Mouse (Mus musculus) midbrain, embryonic 11.5 days (tissue): ENCODE results near the gene Rhod. TPM values are rescaled to one million over a fixed set of nuclear protein-coding genes. Genes with fewer than 3 reads are reported as not detected.

Source experiments
- ATAC-seq: fragments of 200-750 bp; cut with Nextera tagmentation; 2 replicates; pipeline ENCODE4 v1.8.0; 2017; ENCODE audit warnings: moderate TSS enrichment, moderate library complexity; ENCODE audit not compliant: low FRiP score
- DNase-seq: peaks from one replicate; pipeline ENCODE4 v3.0.0; 2015; ENCODE audit warnings: low spot score; ENCODE audit errors: missing footprints
- H3K27ac ChIP-seq: fragments of 300-500 bp; sonication (generic); 2 replicates; pipeline ENCODE4 v1.5.1; 2014; ENCODE audit warnings: low read depth, low read length
- H3K27me3 ChIP-seq: fragments of 300-500 bp; sonication (generic); 2 replicates; pipeline ENCODE4 v1.6.1; 2014; ENCODE audit warnings: mild to moderate bottlenecking, low read length, moderate library complexity, mixed read lengths; ENCODE audit not compliant: control insufficient read depth, insufficient read depth
- H3K36me3 ChIP-seq: fragments of 300-500 bp; sonication (generic); 2 replicates; pipeline ENCODE4 v1.6.1; 2014; ENCODE audit warnings: mild to moderate bottlenecking, low read length, moderate library complexity, mixed read lengths; ENCODE audit not compliant: control insufficient read depth, insufficient read depth
- H3K4me1 ChIP-seq: fragments of 300-500 bp; sonication (generic); 2 replicates; pipeline ENCODE4 v1.6.1; 2014; ENCODE audit warnings: low read length; ENCODE audit not compliant: control insufficient read depth, insufficient read depth
- H3K4me2 ChIP-seq: fragments of 300-500 bp; sonication (generic); 2 replicates; pipeline ENCODE4 v1.6.1; 2014; ENCODE audit warnings: mild to moderate bottlenecking, moderate library complexity
- H3K4me3 ChIP-seq: fragments of 300-500 bp; sonication (generic); 2 replicates; pipeline ENCODE4 v1.5.1; 2014; ENCODE audit warnings: low read depth, low read length
- H3K9ac ChIP-seq: fragments of 300-500 bp; sonication (generic); 2 replicates; pipeline ENCODE4 v1.6.1; 2014; ENCODE audit warnings: low read length
- H3K9me3 ChIP-seq: fragments of 300-500 bp; sonication (generic); 2 replicates; pipeline ENCODE4 v1.6.1; 2016; ENCODE audit warnings: low read length; ENCODE audit not compliant: control insufficient read depth
- WGBS: fragments of 180-500 bp; shearing (Covaris S2); extraction: QIAGEN DNeasy Blood & Tissue Kit; methylation state at CpG from one replicate; pipeline ENCODE4 v1.1.7; 2014; 5-methylcytosine and 5-hydroxymethylcytosine counted together
- polyA plus RNA-seq: library from polyadenylated mRNA; unstranded; fragments of >200 nt; fragmentation: Nextera tagmentation; extraction: Ambion mirVana; gene quantifications from 2 replicates; pipeline ENCODE4 v1.2.1, GENCODE M21; 2014

Rhod gene
- polyA plus RNA-seq, 1 experiment from 2014 or later, result 11.1 TPM

DNA sequence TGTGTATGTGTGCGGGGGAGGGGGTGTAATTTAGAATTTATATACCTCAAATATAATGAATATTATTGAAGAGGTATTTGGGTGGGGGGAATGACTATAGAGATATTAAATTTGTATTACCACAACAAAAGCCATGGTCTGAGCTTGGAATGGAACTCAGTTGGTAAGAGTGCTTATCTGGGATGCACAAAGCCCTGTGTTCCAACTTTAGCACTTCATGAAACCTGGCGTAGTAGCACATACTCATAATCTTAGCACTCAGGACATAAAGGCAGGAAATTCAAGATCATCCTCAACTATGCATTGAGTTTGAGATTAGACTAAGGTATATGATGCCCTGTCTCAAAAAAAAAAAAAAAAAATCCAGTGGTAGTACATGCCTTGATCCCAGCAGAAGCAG is 34.4 kb downstream of the Rhod start:
- Histone ChIP-seq H3K4me1 (no peaks in the 10 kb centered on the region), H3K9me3 (no peaks in the 10 kb centered on the region), H3K36me3 (no peaks in the 10 kb centered on the region), H3K4me3 (no peak overlapping the region), H3K4me2 (no peak overlapping the region), H3K9ac (no peak overlapping the region), H3K27me3 (no peaks in the 10 kb centered on the region), H3K27ac (no peak overlapping the region)
- ATAC-seq, result no peak
- 90% methylated on average over 2 of the region's 2 CpGs for WGBS
- DNase-seq, result no peak

DNA sequence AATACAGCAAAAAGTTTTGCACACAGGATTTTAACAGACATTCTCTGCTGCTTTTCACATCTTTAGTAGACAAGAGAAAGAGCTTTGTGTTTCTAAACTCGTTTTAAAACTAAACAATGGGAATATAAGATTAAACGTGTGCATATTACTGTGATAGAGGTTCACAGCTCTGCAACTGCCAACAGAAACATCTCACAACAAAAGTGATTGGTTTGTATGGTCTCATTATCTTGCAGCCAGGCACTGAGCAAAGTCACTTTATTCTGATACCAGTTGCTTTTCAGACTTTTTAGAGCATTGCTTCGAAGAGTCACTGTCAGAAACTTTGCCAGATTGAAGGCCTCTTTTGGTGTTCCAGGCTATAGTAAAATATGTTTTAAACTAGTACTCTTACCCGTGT is 40.3 kb downstream of the Rhod start:
- Histone ChIP-seq H3K4me1 (peaks cover 6% of the 10 kb centered on the region), H3K4me3 (no peak overlapping the region), H3K9me3 (no peaks in the 10 kb centered on the region), H3K4me2 (no peak overlapping the region), H3K36me3 (no peaks in the 10 kb centered on the region), H3K27ac (no peak overlapping the region), H3K27me3 (no peaks in the 10 kb centered on the region), H3K9ac (no peak overlapping the region)
- 76% methylated on average over 4 of the region's 4 CpGs for WGBS
- no peak for DNase-seq
- no peak for ATAC-seq

DNA sequence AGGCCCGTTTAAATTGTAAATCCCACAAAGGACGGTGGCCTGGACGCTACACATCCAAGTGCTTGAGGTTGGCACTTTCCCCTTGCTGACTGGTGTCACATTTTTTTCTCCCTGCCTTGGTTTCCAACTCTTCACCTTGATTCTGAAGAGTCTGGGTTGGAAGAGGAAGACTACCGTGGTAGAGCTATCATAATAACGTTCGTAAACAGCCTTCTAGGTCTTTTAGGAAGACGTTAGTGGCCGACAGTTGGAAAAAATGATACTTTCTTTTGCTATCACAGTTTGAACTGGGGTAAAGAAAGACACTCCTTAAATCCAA is 40.6 kb downstream of the Rhod start:
- H3K9ac ChIP-seq, result peak overlapping the region; percentile 78; the same call in 1 of the 2 replicates
- H3K4me2 ChIP-seq, result peak overlapping the region; percentile 82
- H3K4me1 ChIP-seq, result peaks cover 7% of the 10 kb centered on the region
- ATAC-seq (no peak), DNase-seq (no peak)
- H3K27ac ChIP-seq, result no peak overlapping the region
- no peaks in the 10 kb centered on the region for H3K36me3 ChIP-seq
- H3K4me3 ChIP-seq, result peak overlapping the region; percentile 100
- no peaks in the 10 kb centered on the region for H3K27me3 ChIP-seq
- WGBS, result 28% methylated on average over 8 of the region's 8 CpGs
- no peaks in the 10 kb centered on the region for H3K9me3 ChIP-seq

DNA sequence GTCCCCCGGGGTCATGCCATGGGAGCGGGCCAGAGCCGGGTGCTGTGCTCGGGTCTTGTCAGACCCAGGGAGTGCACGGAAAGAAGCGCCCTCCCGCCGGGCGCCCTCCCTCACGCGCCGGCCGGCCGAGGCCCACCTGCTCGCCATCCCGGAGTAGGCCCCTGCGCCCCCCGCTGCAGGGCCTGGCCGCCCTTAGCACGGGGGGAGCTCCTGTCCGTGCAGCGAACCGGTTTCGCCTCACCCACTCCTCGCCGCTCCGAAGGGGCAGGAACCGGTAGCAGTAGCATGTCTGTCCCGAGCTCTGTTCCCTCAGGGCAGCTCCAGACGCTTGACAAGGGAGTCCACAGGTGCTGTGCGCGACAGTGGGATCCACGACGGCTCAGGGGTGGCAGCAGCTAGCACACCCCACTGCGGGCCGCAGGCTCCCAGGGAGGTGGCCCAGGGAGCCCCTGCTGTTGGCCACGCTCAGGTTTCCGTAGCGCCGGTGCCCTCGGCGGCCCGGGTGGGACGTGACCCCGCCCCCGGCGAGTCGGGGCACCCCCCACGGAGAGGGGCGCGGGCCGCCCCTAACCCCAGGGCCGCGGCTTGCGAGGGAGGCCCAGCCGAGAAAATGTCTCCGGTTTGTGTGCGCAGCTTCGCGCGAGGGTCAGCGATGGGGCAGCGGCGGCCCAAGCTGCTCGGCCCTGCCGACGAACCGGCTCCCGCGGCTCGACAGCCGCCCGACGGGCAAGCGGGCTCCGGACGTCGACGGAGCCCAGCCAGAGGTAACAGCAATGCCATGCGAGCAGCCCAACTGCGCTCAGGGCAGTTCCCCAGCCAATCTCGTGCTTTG is 41.2 kb downstream of the Rhod start, which contains the start of gene Kdm2a:
Gene Kdm2a (minus strand): TSS at position 488 of the 832 bp plus-strand sequence.
- H3K9ac ChIP-seq, result peak within 1 kb of the TSS; percentile 78
- no peaks in the 10 kb centered on the region for H3K36me3 ChIP-seq
- H3K4me2 ChIP-seq, result peak within 1 kb of the TSS; percentile 82
- H3K9me3 ChIP-seq, result no peaks in the 10 kb centered on the region
- peak within 1 kb of the TSS; percentile 100 for H3K4me3 ChIP-seq
- DNase-seq (peak; percentile 92), ATAC-seq (peak; percentile 34)
- H3K27ac ChIP-seq, result peak within 1 kb of the TSS; percentile 94
- WGBS, result under 1% methylated on average over 81 of the region's 82 CpGs
- peaks cover 9% of the 10 kb centered on the region for H3K4me1 ChIP-seq
- H3K27me3 ChIP-seq, result no peaks in the 10 kb centered on the region

DNA sequence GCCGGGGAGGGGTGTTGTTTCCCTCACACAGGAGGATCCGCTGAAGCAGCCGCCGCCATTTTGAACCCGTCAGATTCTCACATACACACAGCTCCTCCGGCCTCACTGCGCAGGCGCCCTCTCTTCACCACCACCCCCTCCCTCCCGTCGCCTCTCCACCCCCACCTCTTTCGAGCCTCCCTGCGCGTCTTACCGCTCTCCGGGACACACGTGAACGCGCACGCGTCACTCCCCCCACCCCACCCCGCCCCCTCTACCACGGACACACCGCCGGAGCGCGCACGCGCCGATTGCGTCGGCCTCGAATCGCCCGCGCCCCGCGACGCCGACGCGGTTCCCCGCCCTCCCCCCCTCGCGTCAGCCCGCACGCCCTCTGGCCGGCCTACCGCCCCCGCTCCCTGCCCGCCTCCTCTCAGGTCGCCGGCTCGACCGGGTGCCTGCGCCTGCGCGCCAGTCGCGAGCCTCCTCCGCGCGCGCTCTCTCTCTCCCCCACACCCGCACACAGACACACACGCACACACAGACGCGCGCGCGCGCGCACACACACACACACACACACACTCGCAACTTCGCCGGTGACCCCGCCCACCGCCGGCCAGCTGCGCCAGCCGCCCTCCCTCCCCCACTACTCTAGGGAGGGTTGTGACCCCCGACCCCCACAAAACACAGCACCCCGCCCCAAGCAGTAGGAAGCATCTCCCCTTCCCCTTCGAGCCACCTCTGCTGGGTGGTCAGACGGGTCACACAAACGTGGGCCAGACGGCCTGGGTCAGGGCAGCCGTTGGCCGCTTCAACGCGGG is 42.0 kb downstream of the Rhod start:
- ATAC-seq (peak; percentile 94), DNase-seq (peak; percentile 100)
- Histone ChIP-seq H3K27me3 (no peaks in the 10 kb centered on the region), H3K27ac (peak overlapping the region; percentile 94), H3K9me3 (no peaks in the 10 kb centered on the region), H3K4me2 (peak overlapping the region; percentile 82), H3K4me3 (peak overlapping the region; percentile 100), H3K4me1 (peaks cover 9% of the 10 kb centered on the region), H3K9ac (peak overlapping the region; percentile 99), H3K36me3 (no peaks in the 10 kb centered on the region)
- WGBS, result under 1% methylated on average over 78 of the region's 90 CpGs

DNA sequence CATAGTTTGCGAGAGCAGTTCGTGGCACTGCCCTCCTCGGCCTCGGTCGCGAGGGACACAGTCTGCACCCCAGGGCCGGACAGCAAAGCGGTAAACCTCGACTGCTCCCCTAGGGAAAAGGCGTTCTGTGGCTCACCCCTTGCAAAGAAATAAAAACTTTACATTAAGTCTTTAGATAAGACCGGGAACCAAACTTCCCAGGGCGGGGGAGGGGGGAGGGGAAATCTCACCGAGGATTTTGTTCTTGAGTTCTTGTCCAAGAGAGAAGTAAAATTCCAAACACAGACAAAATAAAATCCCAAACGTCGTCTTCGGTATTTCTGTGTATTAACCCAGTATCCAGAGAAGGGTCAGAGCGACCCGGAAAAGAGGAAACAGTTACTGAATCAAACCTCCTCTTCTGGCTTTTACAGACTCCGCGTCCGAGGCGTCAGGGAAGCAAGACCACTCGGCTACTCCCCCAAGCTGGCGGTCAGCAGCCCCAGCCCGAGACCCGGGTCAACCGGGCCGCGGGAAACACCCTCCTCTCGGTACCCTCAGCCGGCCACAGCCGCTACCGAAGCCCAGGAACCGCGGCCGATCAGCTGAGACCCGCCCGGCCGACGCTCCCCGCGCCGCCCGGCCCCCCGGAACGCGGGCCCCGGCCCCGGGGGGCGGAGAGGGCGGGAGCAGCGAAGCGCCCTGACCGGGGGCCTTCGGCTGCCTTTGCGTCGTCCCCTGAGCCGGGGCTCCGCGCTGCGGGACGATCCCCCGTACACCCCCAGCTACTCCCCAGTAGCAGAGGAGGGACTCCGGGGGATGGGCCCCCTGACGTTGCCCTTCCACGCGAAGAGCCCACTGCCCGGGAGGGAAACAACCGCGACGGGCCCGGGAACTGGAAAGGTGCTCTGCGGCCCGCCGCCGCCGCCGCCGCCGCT is 42.9 kb downstream of the Rhod start:
- WGBS, result under 1% methylated on average over 70 of the region's 80 CpGs
- DNase-seq (peak; percentile 94), ATAC-seq (peak; percentile 64)
- Histone ChIP-seq H3K9me3 (no peaks in the 10 kb centered on the region), H3K27ac (peak overlapping the region; percentile 94), H3K36me3 (no peaks in the 10 kb centered on the region), H3K4me1 (peaks cover 9% of the 10 kb centered on the region), H3K4me2 (peak overlapping the region; percentile 74), H3K4me3 (peak overlapping the region; percentile 100), H3K9ac (peak overlapping the region; percentile 99), H3K27me3 (no peaks in the 10 kb centered on the region)

DNA sequence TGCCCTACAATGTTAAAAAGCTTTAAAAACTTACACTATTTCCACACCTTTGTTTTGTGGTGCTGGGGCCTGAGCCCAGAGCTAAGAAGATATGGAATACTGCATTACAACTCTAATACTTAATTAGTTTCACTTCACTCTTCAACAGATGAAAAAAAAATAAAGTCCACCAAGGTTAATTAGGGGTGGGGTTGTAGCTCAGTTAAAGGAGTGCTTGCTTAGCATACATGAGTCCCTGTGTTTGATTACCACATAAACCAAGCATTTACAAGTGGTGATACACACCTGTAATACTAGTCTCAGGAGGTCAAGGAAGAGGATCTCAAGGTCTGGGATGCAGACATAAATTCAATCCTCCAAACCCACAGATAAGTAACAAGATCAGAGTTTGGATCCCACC is 52.0 kb downstream of the Rhod start:
- H3K36me3 ChIP-seq, result 0 out of 2 replicates have a peak, but pooled peaks cover 2% of the 10 kb centered on the region

DNA sequence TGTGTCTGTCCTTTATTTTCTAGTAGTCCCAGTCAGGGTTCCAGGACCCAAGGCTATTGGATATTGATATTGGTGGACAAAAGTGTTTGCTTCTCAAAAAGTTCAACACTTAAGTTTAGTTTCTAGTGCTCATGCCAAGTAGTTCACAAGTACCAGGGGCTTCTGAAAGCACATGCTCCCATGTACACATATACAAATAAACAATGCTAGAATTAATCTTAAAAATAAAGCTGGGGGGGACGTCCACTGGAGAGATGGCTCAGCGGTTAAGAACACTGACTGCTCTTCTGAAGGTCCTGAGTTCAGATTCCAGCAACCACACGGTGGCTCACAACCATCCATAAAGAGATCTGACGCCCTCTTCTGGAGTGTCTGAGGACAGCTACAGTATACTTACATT is 54.2 kb downstream of the Rhod start:
- Histone ChIP-seq H3K27me3 (no peaks in the 10 kb centered on the region), H3K4me2 (no peak overlapping the region), H3K4me3 (no peak overlapping the region), H3K9me3 (no peaks in the 10 kb centered on the region), H3K27ac (no peak overlapping the region), H3K36me3 (no peaks in the 10 kb centered on the region), H3K9ac (no peak overlapping the region), H3K4me1 (no peaks in the 10 kb centered on the region)
- DNase-seq, result peak; percentile 70
- 90% methylated on average over 4 of the region's 4 CpGs for WGBS
- ATAC-seq, result no peak

More for the DNA sequence above, 52.0 kb downstream of the Rhod start:
- no peak overlapping the region for H3K4me2 ChIP-seq
- H3K9ac ChIP-seq, result no peak overlapping the region
- H3K4me1 ChIP-seq, result no peaks in the 10 kb centered on the region
- no peak overlapping the region for H3K27ac ChIP-seq
- H3K27me3 ChIP-seq, result no peaks in the 10 kb centered on the region
- DNase-seq (peak; percentile 56), ATAC-seq (no peak)
- no peak overlapping the region for H3K4me3 ChIP-seq
- no peaks in the 10 kb centered on the region for H3K9me3 ChIP-seq
